Mouse (Mus musculus) MEL (cell line): ENCODE measurements around the gene Acot7. TPM values are rescaled to one million over a fixed set of nuclear protein-coding genes. Genes with fewer than 3 reads are reported as not detected.

Experiments used
- DNase-seq: peaks from one replicate; pipeline ENCODE4 v3.0.0; 2011; ENCODE audit warnings: low read depth, low spot score
- H3K27ac ChIP-seq: 2 replicates; pipeline ENCODE4 v1.5.1; 2012; ENCODE audit warnings: low read depth, mild to moderate bottlenecking, control low read depth, low read length, moderate library complexity; ENCODE audit not compliant: control insufficient read depth
- H3K27me3 ChIP-seq, 2 experiments: fragments of 150-350 bp in 1 of 2; sonication (generic) in 1 of 2; 2 replicates each; pipeline ENCODE4 v1.6.1; 2012; ENCODE audit warnings: low read length in 2 of 2, mild to moderate bottlenecking in 2 of 2, improper control_type of control experiment in 1 of 2, moderate library complexity in 1 of 2; ENCODE audit not compliant: insufficient read depth in 2 of 2, control insufficient read depth in 1 of 2
- H3K36me3 ChIP-seq, 2 experiments: 2 replicates each; pipeline ENCODE4 v1.6.1; 2012 to 2014; ENCODE audit warnings: low read length in 2 of 2, improper control_type of control experiment in 1 of 2, inconsistent platforms in 1 of 2, mild to moderate bottlenecking in 1 of 2; ENCODE audit not compliant: insufficient read depth in 2 of 2, control insufficient read depth in 1 of 2
- H3K4me1 ChIP-seq, 2 experiments: fragments of 150-350 bp in 1 of 2; sonication (generic) in 1 of 2; 2 replicates each; pipeline ENCODE4 v1.6.1; 2012; ENCODE audit warnings: low read length in 2 of 2, improper control_type of control experiment in 1 of 2, mild to moderate bottlenecking in 1 of 2; ENCODE audit not compliant: insufficient read depth in 2 of 2, control insufficient read depth in 1 of 2
- H3K4me3 ChIP-seq, 2 experiments: fragments of 150-350 bp in 1 of 2; sonication (generic) in 1 of 2; 2 replicates each; pipeline ENCODE4 v1.5.1; 2012; ENCODE audit warnings: low read depth in 2 of 2, low read length in 2 of 2, mild to moderate bottlenecking in 2 of 2, moderate library complexity in 2 of 2, control low read depth in 1 of 2, improper control_type of control experiment in 1 of 2; ENCODE audit not compliant: control insufficient read depth in 1 of 2, insufficient read depth in 1 of 2
- H3K79me2 ChIP-seq: 2 replicates; pipeline ENCODE4 v1.6.1; 2012; ENCODE audit warnings: mild to moderate bottlenecking, low read length, moderate library complexity; ENCODE audit not compliant: control insufficient read depth, poor library complexity, insufficient read depth
- H3K9ac ChIP-seq: 2 replicates; pipeline ENCODE4 v1.6.1; 2012; ENCODE audit warnings: low read depth, mild to moderate bottlenecking, control low read depth, low read length, moderate library complexity; ENCODE audit not compliant: control insufficient read depth, poor library complexity, severe bottlenecking
- H3K9me3 ChIP-seq: fragments of 150-350 bp; sonication (generic); replicated peaks from 2 replicates; pipeline ENCODE4 v1.6.1; 2012; ENCODE audit warnings: mild to moderate bottlenecking, low read length, improper control_type of control experiment, moderate library complexity; ENCODE audit not compliant: insufficient read depth
- CHD1 ChIP-seq: IDR thresholded peaks from 2 replicates; pipeline ENCODE4 v1.6.1; 2012; ENCODE audit warnings: low read depth, mild to moderate bottlenecking, inconsistent platforms, low read length, improper control_type of control experiment
- CTCF ChIP-seq, 3 experiments: IDR thresholded peaks in 2 of 3; conservative IDR thresholded peaks in 1 of 3; 2 replicates each; pipeline ENCODE4 v1.5.1; 2011 to 2012; ENCODE audit warnings: low read length in 3 of 3, low read depth in 2 of 3, mild to moderate bottlenecking in 2 of 3, improper control_type of control experiment in 1 of 3, inconsistent platforms in 1 of 3, mixed read lengths in 1 of 3, moderate library complexity in 1 of 3; ENCODE audit not compliant: control insufficient read depth in 1 of 3, insufficient read depth in 1 of 3, poor library complexity in 1 of 3, severe bottlenecking in 1 of 3
- GABPA ChIP-seq: IDR thresholded peaks from 2 replicates; pipeline ENCODE4 v1.6.1; 2012; ENCODE audit warnings: low read depth, mild to moderate bottlenecking, inconsistent platforms, low read length, improper control_type of control experiment, moderate library complexity
- GATA1 ChIP-seq: IDR thresholded peaks from 2 replicates; pipeline ENCODE4 v1.6.1; 2011; ENCODE audit warnings: low read depth, low read length, improper control_type of control experiment
- HCFC1 ChIP-seq: IDR thresholded peaks from 2 replicates; pipeline ENCODE4 v1.6.1; 2012; ENCODE audit warnings: low read depth, mild to moderate bottlenecking, inconsistent platforms, low read length, improper control_type of control experiment, moderate library complexity
- JUND ChIP-seq: IDR thresholded peaks from 2 replicates; pipeline ENCODE4 v1.6.1; 2011; ENCODE audit warnings: low read depth, mild to moderate bottlenecking, improper control_type of control experiment, low read length
- MAX ChIP-seq: IDR thresholded peaks from 2 replicates; pipeline ENCODE4 v1.6.1; 2011; ENCODE audit warnings: low read length, improper control_type of control experiment
- MXI1 ChIP-seq: IDR thresholded peaks from 2 replicates; pipeline ENCODE4 v1.6.1; 2011; ENCODE audit warnings: mild to moderate bottlenecking, low read depth, low read length, improper control_type of control experiment
- NRF1 ChIP-seq: IDR thresholded peaks from 2 replicates; pipeline ENCODE4 v1.6.1; 2014; ENCODE audit warnings: low read depth, mild to moderate bottlenecking, inconsistent platforms, low read length, improper control_type of control experiment, moderate library complexity; ENCODE audit not compliant: poor library complexity, insufficient read depth, severe bottlenecking
- TCF12 ChIP-seq: IDR thresholded peaks from 2 replicates; pipeline ENCODE4 v1.6.1; 2014; ENCODE audit warnings: low read depth, mild to moderate bottlenecking, inconsistent platforms, low read length, improper control_type of control experiment, moderate library complexity
- USF1 ChIP-seq: IDR thresholded peaks from 2 replicates; pipeline ENCODE4 v1.6.1; 2014; ENCODE audit warnings: low read depth, mild to moderate bottlenecking, inconsistent platforms, low read length, improper control_type of control experiment, moderate library complexity
- USF2 ChIP-seq, 2 experiments: IDR thresholded peaks; 2 replicates each; pipeline ENCODE4 v1.6.1; 2011 to 2012; ENCODE audit warnings: improper control_type of control experiment in 2 of 2, low read length in 2 of 2, borderline replicate concordance in 1 of 2, inconsistent platforms in 1 of 2, low read depth in 1 of 2, mild to moderate bottlenecking in 1 of 2; ENCODE audit not compliant: insufficient read depth in 1 of 2
- polyA plus RNA-seq, 2 experiments: library from polyadenylated mRNA; stranded (reverse) in 1 of 2; unstranded in 1 of 2; fragments of >175 nt in 1 of 2; fragments of >200 nt in 1 of 2; gene quantifications; 2 replicates each; pipeline versions ENCODE4 v1.2.1 to v1.2.4; 2012; ENCODE audit warnings: low replicate concordance in 2 of 2, low read depth in 1 of 2; ENCODE audit not compliant: insufficient read length in 2 of 2, insufficient read depth in 1 of 2, missing spikeins in 1 of 2
- total RNA-seq: library from RNA; depleted of rRNA; stranded (reverse); fragments of 300-350 nt; gene quantifications from 2 replicates; pipeline ENCODE4 v1.2.3, GENCODE M21; 2012

Gene Acot7
- total and polyA plus RNA-seq, 3 experiments: 92.7 to 127 TPM; not detected in 1

DNA sequence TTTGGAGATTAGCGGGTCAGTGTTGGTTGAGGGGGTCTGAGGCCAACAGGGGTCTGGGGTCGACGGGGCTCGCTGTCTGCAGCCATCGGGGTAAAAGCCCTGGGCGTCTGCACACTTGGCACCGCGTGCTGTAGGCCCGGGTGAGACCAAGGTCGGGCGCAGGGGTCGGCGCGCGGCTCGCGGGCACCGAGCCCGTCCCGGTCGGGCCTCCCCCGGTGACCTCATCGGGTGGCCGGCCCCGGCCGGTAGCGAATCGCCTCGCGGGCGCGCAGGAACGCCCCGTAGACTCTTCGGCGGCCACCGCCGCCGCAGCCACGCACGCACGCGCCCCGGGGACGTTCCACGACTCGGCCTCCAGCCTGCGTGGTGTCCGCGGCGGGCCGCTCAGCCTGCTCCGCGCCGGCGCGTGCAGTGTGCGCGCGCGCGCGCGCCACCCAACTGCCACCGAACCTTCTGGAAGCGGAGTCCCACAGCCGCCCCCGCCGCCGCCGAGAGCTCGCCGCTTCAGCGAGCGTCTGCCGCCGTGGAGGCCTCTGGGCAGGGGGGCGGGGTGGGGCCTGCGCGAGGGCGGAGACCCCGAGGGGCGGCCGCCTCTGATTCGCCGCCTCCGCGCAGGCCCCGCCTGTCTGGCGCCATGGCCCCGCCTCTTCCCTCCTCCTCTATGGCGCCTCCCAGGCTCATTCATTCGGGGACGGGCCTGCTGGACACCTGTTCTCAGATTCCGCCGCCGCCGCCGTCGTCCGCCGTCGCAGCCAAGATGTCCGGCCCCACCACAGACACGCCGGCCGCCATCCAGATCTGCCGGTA lies at the start of gene Acot7 (continued):
- TF ChIP-seq CHD1 (no peak; the same call in 1 of the 2 replicates), TCF12 (peak; percentile 57; the same call in 1 of the 2 replicates)

- H3K4me1 ChIP-seq: no peaks in the 10 kb centered on the region
- H3K79me2 ChIP-seq: no peaks in the 10 kb centered on the region; the same call in 1 of the 2 replicates
- no peak for TF ChIP-seq JUND
- no peak for TF ChIP-seq MAX
- no peak overlapping the region for H3K9ac ChIP-seq
- no peaks in the 10 kb centered on the region for H3K27me3 ChIP-seq
- H3K4me3 ChIP-seq: no peak overlapping the region
- no peak for DNase-seq
- H3K36me3 ChIP-seq: no peaks in the 10 kb centered on the region
- no peak overlapping the region for H3K27ac ChIP-seq
- no peaks in the 10 kb centered on the region for H3K9me3 ChIP-seq
Measured at GRCm38 (mm10) chr4:152128784-152129183, 49.1 kb upstream of the Acot7 start.

DNA sequence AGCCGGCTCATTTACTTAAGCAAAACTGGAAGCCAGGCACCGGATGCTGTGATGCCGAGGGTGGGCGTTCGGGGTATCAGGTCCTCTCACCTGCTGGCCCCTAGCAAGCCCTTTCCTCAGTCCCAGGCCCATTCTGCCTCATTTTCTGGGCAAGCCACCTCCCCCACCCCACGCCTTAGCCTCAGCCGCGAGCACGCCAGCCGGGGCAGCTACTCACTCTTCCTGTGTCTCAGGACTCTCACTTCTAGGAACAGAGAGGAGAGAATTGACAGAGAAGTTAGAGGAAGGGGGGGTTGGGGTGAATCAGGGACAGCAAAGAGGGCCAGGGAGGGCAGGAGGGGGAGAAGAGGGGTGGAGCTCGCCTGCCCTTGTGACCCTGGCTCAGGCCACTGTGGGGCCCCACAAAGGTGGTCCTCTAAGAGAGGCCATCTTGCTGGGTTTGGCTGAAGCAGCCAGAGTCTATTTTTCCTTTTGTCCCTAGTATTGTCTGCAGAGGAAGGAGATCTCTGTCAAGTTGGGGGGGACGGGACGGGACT lies 48.5 kb upstream of the Acot7 start:
- H3K4me3 ChIP-seq: no peak overlapping the region
- H3K79me2 ChIP-seq: no peaks in the 10 kb centered on the region; the same call in 1 of the 2 replicates
- H3K27me3 ChIP-seq: no peaks in the 10 kb centered on the region
- TF ChIP-seq HCFC1: no peak
- H3K36me3 ChIP-seq: no peaks in the 10 kb centered on the region
- no peak overlapping the region for H3K27ac ChIP-seq
- H3K9ac ChIP-seq: no peak overlapping the region
- H3K9me3 ChIP-seq: no peaks in the 10 kb centered on the region
- no peak for DNase-seq
- no peaks in the 10 kb centered on the region for H3K4me1 ChIP-seq

DNA sequence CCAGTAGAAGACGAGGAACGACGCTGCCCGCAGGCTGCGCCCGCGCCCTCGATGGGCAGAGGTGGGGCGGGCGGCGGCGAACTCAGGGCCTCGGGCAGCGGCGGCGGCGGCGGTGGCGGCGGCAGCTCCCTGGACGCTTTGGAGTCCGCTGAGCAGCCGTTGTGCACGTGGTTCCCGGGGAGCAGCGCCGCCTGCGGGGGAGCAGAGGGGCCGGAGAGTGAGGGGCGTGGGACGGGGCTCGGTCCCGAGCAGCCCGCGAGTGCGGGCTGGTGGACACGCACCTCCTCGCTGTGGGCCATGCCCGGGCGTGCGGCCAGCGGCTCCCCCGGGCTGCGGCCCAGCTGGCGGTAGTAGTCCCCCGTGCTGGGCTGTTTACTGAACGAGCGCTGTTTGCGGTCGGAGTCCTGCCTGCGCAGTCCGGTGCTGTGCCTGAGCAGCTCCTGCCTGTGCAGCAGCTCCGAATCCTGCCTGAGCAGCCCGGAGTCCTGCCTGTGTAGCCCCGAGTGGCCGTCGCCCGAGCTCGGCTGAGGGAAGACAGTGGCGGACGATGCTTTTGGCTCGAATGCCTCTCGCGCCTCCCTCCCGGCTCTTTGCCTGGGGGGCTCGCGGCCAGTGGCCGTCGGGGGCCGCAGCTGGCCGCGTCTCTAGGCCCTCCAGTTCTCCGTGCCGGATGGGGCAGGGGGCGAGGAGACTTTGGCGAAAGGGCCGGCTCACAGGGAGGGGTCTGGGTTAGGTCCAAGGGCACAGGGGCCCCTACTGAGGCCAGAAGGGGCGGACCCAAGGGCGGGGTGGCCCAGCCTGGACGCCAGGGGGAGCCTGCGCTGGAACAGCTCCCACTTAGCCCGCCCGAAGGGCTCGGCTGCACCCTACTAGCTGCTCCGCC lies 46.9 kb upstream of the Acot7 start:
- H3K36me3 ChIP-seq: no peaks in the 10 kb centered on the region
- H3K27me3 ChIP-seq: no peaks in the 10 kb centered on the region
- peak; percentile 53 for DNase-seq
- no peaks in the 10 kb centered on the region for H3K9me3 ChIP-seq
- no peaks in the 10 kb centered on the region; the same call in 1 of the 2 replicates for H3K79me2 ChIP-seq
- peak overlapping the region; percentile 64 to 68 for H3K4me3 ChIP-seq
- peak overlapping the region; percentile 68 for H3K9ac ChIP-seq
- no peaks in the 10 kb centered on the region for H3K4me1 ChIP-seq
- TF ChIP-seq GATA1: no peak
- TF ChIP-seq USF1: peak; percentile 46; the same call in 1 of the 2 replicates
- TF ChIP-seq GABPA: no peak
- 0 out of 2 replicates have a peak, but pooled peaks have one; percentile 5 for TF ChIP-seq NRF1
- TF ChIP-seq CTCF (IDR thresholded peaks at IDR 0.05 in 2 of 3, conservative IDR thresholded peaks at IDR 0.05 in 1 of 3; ENCODE audit: control insufficient read depth in 1 of 3, insufficient read depth in 1 of 3, low read depth in 2 of 3, low read length in 3 of 3, poor library complexity in 1 of 3, severe bottlenecking in 1 of 3): peak in 2 of 3 experiments; percentile 29 to 56; a peak in 4 of 6 replicates
- TF ChIP-seq MXI1: peak; percentile 62; the same call in 1 of the 2 replicates
- TF ChIP-seq USF2 (IDR thresholded peaks at IDR 0.05; ENCODE audit: borderline replicate concordance in 1 of 2, insufficient read depth in 1 of 2, low read depth in 1 of 2, low read length in 2 of 2): no peak
- TF ChIP-seq, all 39 proteins: peak for 4
- H3K27ac ChIP-seq: no peak overlapping the region
